Mouse (Mus musculus) E14TG2a.4 (cell line): Measurements from ENCODE around the gene Ankrd44.

Source experiments
- H3K27me3 ChIP-seq: 2 replicates; pipeline ENCODE4 v1.6.1; 2014; ENCODE audit warnings: low read length, control low read depth; ENCODE audit not compliant: insufficient read depth
- H3K36me3 ChIP-seq: 2 replicates; pipeline ENCODE4 v1.6.1; 2014; ENCODE audit warnings: low read length, control low read depth; ENCODE audit not compliant: insufficient read depth
- H3K4me1 ChIP-seq: replicated peaks from 2 replicates; pipeline ENCODE4 v1.6.1; 2014; ENCODE audit warnings: low read depth, low read length, control low read depth
- H3K4me3 ChIP-seq: replicated peaks from 2 replicates; pipeline ENCODE4 v1.5.1; 2014; ENCODE audit warnings: mild to moderate bottlenecking, low read length
- H3K9me3 ChIP-seq: 2 replicates; pipeline ENCODE4 v1.6.1; 2014; ENCODE audit warnings: low read length, control low read depth
- CTCF ChIP-seq: conservative IDR thresholded peaks from 2 replicates; pipeline ENCODE4 v1.5.1; 2014; ENCODE audit warnings: low read length
- NANOG ChIP-seq: IDR thresholded peaks from 2 replicates; pipeline ENCODE4 v1.6.1; 2014; ENCODE audit warnings: borderline replicate concordance, low read length, mixed read lengths
- POU5F1 ChIP-seq: IDR thresholded peaks from 2 replicates; pipeline ENCODE4 v1.6.1; 2014; ENCODE audit warnings: low read length, borderline replicate concordance

The Ankrd44 gene

DNA sequence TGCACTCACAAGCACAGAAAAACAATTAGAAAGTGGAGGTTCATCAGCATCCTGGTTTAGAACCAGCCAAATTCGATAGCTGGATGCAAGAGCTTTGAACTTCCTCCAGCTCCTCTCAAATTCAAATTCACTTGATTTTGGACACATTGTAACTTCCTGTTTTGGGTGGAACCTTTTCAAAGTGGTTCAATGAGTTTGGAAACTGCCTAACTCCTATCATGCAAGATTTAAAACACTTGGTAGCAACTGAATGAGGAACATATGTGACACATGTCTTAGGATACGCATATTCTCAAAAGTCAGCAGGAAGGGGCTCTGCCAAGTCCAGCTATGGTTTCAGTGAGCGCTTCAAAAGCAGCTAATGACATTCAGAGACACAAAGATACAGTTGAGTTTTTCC lies 18.5 kb upstream of the Ankrd44 start:
- no peaks in the 10 kb centered on the region for H3K27me3 ChIP-seq
- no peaks in the 10 kb centered on the region for H3K9me3 ChIP-seq
- no peaks in the 10 kb centered on the region for H3K4me1 ChIP-seq
- no peak for TF ChIP-seq POU5F1
- no peak for TF ChIP-seq NANOG
- no peak for TF ChIP-seq CTCF
- no peaks in the 10 kb centered on the region for H3K36me3 ChIP-seq
- no peak overlapping the region for H3K4me3 ChIP-seq

GRCm38 (mm10) chr1:54935466-54935865 lies 9.3 kb upstream of the Ankrd44 start:
- no peak for TF ChIP-seq CTCF
- no peak for TF ChIP-seq POU5F1
- no peak for TF ChIP-seq NANOG
- no peaks in the 10 kb centered on the region for H3K9me3 ChIP-seq
- H3K4me1 ChIP-seq, result peaks cover 21% of the 10 kb centered on the region
- no peaks in the 10 kb centered on the region for H3K27me3 ChIP-seq
- H3K4me3 ChIP-seq, result no peak overlapping the region
- no peaks in the 10 kb centered on the region for H3K36me3 ChIP-seq

GRCm38 (mm10) chr1:54934911-54935310 lies 8.7 kb upstream of the Ankrd44 start:
- Histone ChIP-seq H3K4me1 (peaks cover 27% of the 10 kb centered on the region), H3K36me3 (no peaks in the 10 kb centered on the region), H3K9me3 (no peaks in the 10 kb centered on the region), H3K4me3 (no peak overlapping the region), H3K27me3 (no peaks in the 10 kb centered on the region)
- TF ChIP-seq NANOG (no peak), CTCF (peak; percentile 14; the same call in 1 of the 2 replicates)

GRCm38 (mm10) chr1:54933646-54934045 lies 7.5 kb upstream of the Ankrd44 start:
- TF ChIP-seq CTCF (no peak), NANOG (no peak), POU5F1 (no peak)
- Histone ChIP-seq H3K4me1 (peaks cover 37% of the 10 kb centered on the region), H3K36me3 (no peaks in the 10 kb centered on the region), H3K27me3 (no peaks in the 10 kb centered on the region), H3K9me3 (no peaks in the 10 kb centered on the region), H3K4me3 (no peak overlapping the region)

DNA sequence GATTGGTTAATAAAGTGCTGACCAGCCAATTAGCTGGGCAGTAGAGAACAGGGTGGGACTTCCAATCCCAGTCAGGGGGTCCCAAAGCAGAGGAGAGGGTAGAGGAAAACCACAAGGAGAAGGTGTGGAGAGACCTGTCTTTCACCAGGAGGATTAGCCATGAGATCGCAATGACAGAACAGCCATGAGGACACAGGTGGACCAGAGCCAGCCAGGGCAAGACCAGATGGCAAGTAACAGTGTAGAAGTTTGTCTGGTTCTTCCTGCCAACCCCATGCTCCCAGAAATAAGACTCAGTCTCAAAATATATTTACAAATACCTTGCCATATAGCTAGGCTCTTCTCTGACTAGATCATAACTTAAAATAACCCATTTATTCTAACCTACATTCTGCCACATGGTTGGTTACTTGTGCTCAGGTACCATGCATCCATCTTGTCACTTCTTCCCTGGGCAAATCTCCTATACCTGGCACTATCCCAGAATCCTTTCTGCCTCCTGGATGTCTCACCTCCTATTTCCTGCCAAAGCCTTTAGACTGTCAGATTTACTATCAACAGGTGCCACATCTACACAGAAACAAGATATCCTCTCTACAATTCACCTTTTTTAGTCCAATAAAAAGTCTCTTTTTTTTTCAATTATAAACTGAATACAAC lies 6.4 kb upstream of the Ankrd44 start:
- H3K36me3 ChIP-seq, result no peaks in the 10 kb centered on the region
- TF ChIP-seq CTCF, result no peak
- peaks cover 5% of the 10 kb centered on the region for H3K27me3 ChIP-seq
- H3K4me1 ChIP-seq, result peaks cover 46% of the 10 kb centered on the region
- H3K9me3 ChIP-seq, result no peaks in the 10 kb centered on the region
- no peak overlapping the region for H3K4me3 ChIP-seq

GRCm38 (mm10) chr1:54931231-54931630 lies 5.0 kb upstream of the Ankrd44 start:
- H3K27me3 ChIP-seq, result peaks cover 17% of the 10 kb centered on the region
- no peaks in the 10 kb centered on the region for H3K9me3 ChIP-seq
- TF ChIP-seq POU5F1 (no peak), CTCF (no peak), NANOG (no peak)
- no peak overlapping the region for H3K4me3 ChIP-seq
- no peaks in the 10 kb centered on the region for H3K36me3 ChIP-seq
- peaks cover 51% of the 10 kb centered on the region for H3K4me1 ChIP-seq

GRCm38 (mm10) chr1:54930670-54931200 lies 4.5 kb upstream of the Ankrd44 start:
- no peaks in the 10 kb centered on the region for H3K9me3 ChIP-seq
- peaks cover 51% of the 10 kb centered on the region for H3K4me1 ChIP-seq
- H3K36me3 ChIP-seq, result no peaks in the 10 kb centered on the region
- peaks cover 18% of the 10 kb centered on the region for H3K27me3 ChIP-seq
- TF ChIP-seq CTCF, result no peak
- no peak for TF ChIP-seq NANOG
- TF ChIP-seq POU5F1, result no peak
- 0 out of 2 replicates have a peak overlapping the region, but pooled peaks have one; percentile 29 for H3K4me3 ChIP-seq

DNA sequence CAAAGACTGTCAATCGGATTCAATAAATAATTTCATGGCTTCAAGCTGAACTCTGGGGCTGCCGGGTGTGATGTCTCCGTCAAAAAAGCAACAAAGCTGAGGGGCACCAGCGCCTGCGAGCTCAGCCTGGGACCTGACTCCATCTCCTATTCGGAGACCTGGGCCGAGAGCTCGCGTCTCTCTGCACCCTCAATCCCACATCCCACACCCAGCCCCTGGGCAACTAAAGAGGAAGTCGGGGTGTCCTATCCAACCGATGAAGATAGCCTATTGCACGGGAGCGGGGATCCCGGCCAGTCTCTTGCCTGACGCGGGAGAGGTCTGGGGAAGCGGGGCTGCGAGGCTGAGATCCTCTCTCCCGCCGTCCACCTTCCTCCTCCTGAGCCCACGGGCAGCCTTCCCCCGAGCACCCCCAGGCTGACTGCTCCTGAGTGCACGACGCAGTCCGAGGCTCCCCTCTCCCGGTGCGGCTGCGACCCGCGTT lies 694 bp downstream of the Ankrd44 start:
- H3K9me3 ChIP-seq, result no peaks in the 10 kb centered on the region
- peak overlapping the region; percentile 90 for H3K4me3 ChIP-seq
- TF ChIP-seq CTCF, result no peak
- peaks cover 46% of the 10 kb centered on the region for H3K4me1 ChIP-seq
- H3K27me3 ChIP-seq, result peaks cover 56% of the 10 kb centered on the region
- H3K36me3 ChIP-seq, result no peaks in the 10 kb centered on the region

- Histone ChIP-seq H3K4me1 (peaks cover 39% of the 10 kb centered on the region), H3K9me3 (no peaks in the 10 kb centered on the region), H3K27me3 (peaks cover 56% of the 10 kb centered on the region), H3K4me3 (0 out of 2 replicates have a peak overlapping the region, but pooled peaks have one; percentile 90), H3K36me3 (no peaks in the 10 kb centered on the region)
- TF ChIP-seq NANOG, result no peak
- TF ChIP-seq CTCF, result no peak
- TF ChIP-seq POU5F1, result no peak
These were observed 1.4 kb downstream of the Ankrd44 start for GRCm38 (mm10) chr1:54924760-54925159.
